Mouse (Mus musculus) liver, postnatal 0 days (tissue): ENCODE measurements around the gene Dynll2. TPM values are rescaled to one million over a fixed set of nuclear protein-coding genes. Genes with fewer than 3 reads are reported as not detected.
A peak's percentile ranks its signal among the peaks of the same experiment; 100 is the strongest.
"Not testable (repeated sequence)": the region's sequence is repeated elsewhere in the genome, so short reads cannot be mapped to it uniquely, and the experiment has no call there.

Experiments
- ATAC-seq: fragments of 200-750 bp; cut with Nextera tagmentation; 2 replicates; pipeline ENCODE4 v1.8.0; 2017; ENCODE audit warnings: mild to moderate bottlenecking, moderate library complexity
- DNase-seq: peaks from one replicate; pipeline ENCODE4 v3.0.0-alpha.2; 2016
- H3K27ac ChIP-seq: fragments of 300-500 bp; sonication (generic); 2 replicates; pipeline ENCODE4 v1.5.1; 2014; ENCODE audit warnings: antibody characterized with exemption, moderate library complexity, mild to moderate bottlenecking, low read depth
- H3K27me3 ChIP-seq: fragments of 300-500 bp; sonication (generic); 2 replicates; pipeline ENCODE4 v1.6.1; 2014; ENCODE audit warnings: low read length, control low read depth, mixed read lengths; ENCODE audit not compliant: insufficient read depth
- H3K36me3 ChIP-seq: fragments of 300-500 bp; sonication (generic); replicated peaks from 2 replicates; pipeline ENCODE4 v1.6.1; 2014; ENCODE audit warnings: mild to moderate bottlenecking, control low read depth, low read length, moderate library complexity, mixed read lengths; ENCODE audit not compliant: insufficient read depth
- H3K4me1 ChIP-seq: fragments of 300-500 bp; sonication (generic); 2 replicates; pipeline ENCODE4 v1.6.1; 2014; ENCODE audit warnings: antibody characterized with exemption, mild to moderate bottlenecking, control low read depth; ENCODE audit not compliant: insufficient read depth
- H3K4me2 ChIP-seq: fragments of 300-500 bp; sonication (generic); 2 replicates; pipeline ENCODE4 v1.6.1; 2014; ENCODE audit warnings: low read depth, mild to moderate bottlenecking, low read length, moderate library complexity, mixed read lengths
- H3K4me3 ChIP-seq: fragments of 300-500 bp; sonication (generic); 2 replicates; pipeline ENCODE4 v1.5.1; 2014; ENCODE audit warnings: low read depth, low read length
- H3K9ac ChIP-seq: fragments of 300-500 bp; sonication (generic); replicated peaks from 2 replicates; pipeline ENCODE4 v1.6.1; 2014; ENCODE audit warnings: mild to moderate bottlenecking, moderate library complexity
- H3K9me3 ChIP-seq: fragments of 300-500 bp; sonication (generic); 2 replicates; pipeline ENCODE4 v1.6.1; 2016; ENCODE audit warnings: mild to moderate bottlenecking, control low read depth, low read length, mixed read lengths
- CTCF ChIP-seq: sonication (generic); IDR thresholded peaks from 2 replicates; pipeline ENCODE4 v1.5.1; 2016; ENCODE audit warnings: antibody characterized with exemption, low read depth
- EP300 ChIP-seq: IDR thresholded peaks from 2 replicates; pipeline ENCODE4 v1.6.1; 2016; ENCODE audit warnings: antibody characterized with exemption, low read depth, mild to moderate bottlenecking
- WGBS: fragments of 180-500 bp; shearing (Covaris S2); extraction: QIAGEN DNeasy Blood & Tissue Kit; methylation state at CpG from one replicate; pipeline ENCODE4 v1.1.7; 2014; ENCODE audit not compliant: insufficient replicate concordance; 5-methylcytosine and 5-hydroxymethylcytosine counted together
- polyA plus RNA-seq: library from polyadenylated mRNA; unstranded; fragments of >200 nt; fragmentation: Nextera tagmentation; extraction: Ambion mirVana; gene quantifications from 2 replicates; pipeline ENCODE4 v1.2.1, GENCODE M21; 2015

Dynll2 gene
- polyA plus RNA-seq, 1 experiment from 2014 or later, result 10.5 TPM

- peak overlapping the region; percentile 100 for H3K4me2 ChIP-seq
- TF ChIP-seq EP300 (no peak), CTCF (no peak)
- peaks cover 26% of the 10 kb centered on the region for H3K4me1 ChIP-seq
- WGBS, result 73% methylated on average over 3 of the region's 3 CpGs
- H3K27me3 ChIP-seq, result no peaks in the 10 kb centered on the region
- no peak overlapping the region for H3K4me3 ChIP-seq
- no peak overlapping the region; the same call in 1 of the 2 replicates for H3K9ac ChIP-seq
- H3K9me3 ChIP-seq, result no peaks in the 10 kb centered on the region
- peak; percentile 15; the same call in 1 of the 2 replicates for ATAC-seq
- H3K36me3 ChIP-seq, result peaks cover 28% of the 10 kb centered on the region
- no peak for DNase-seq
- no peak overlapping the region for H3K27ac ChIP-seq
Observed at GRCm38 (mm10) chr11:87984571-87984970, 2.8 kb downstream of the Dynll2 start.

- no peak for TF ChIP-seq EP300
- no peak; the same call in 1 of the 2 replicates for TF ChIP-seq CTCF
- ATAC-seq (no peak), DNase-seq (no peak)
- Histone ChIP-seq H3K27ac (no peak overlapping the region), H3K4me1 (peaks cover 4% of the 10 kb centered on the region; the same call in 1 of the 2 replicates), H3K9ac (no peak overlapping the region), H3K4me3 (no peak overlapping the region), H3K9me3 (no peaks in the 10 kb centered on the region), H3K36me3 (peaks cover 41% of the 10 kb centered on the region), H3K27me3 (no peaks in the 10 kb centered on the region), H3K4me2 (no peak overlapping the region)
- 72% methylated on average over 4 of the region's 4 CpGs for WGBS
Observed at GRCm38 (mm10) chr11:87978905-87979304, 8.4 kb downstream of the Dynll2 start.

GRCm38 (mm10) chr11:87977021-87977420 is 10.3 kb downstream of the Dynll2 start:
- H3K4me1 ChIP-seq, H3K27ac ChIP-seq, H3K9me3 ChIP-seq, DNase-seq, H3K27me3 ChIP-seq, H3K4me3 ChIP-seq, H3K4me2 ChIP-seq, H3K9ac ChIP-seq, ATAC-seq: not testable (repeated sequence)
- H3K36me3 ChIP-seq, result peaks cover 34% of the 10 kb centered on the region
- WGBS, result 72% methylated on average over 8 of the region's 8 CpGs

- peaks cover 13% of the 10 kb centered on the region for H3K36me3 ChIP-seq
- DNase-seq (peak; percentile 53), ATAC-seq (peak; percentile 50; the same call in 1 of the 2 replicates)
- H3K4me1 ChIP-seq, result no peaks in the 10 kb centered on the region
- no peak overlapping the region for H3K4me3 ChIP-seq
- H3K4me2 ChIP-seq, result no peak overlapping the region
- TF ChIP-seq EP300 (no peak), CTCF (peak; percentile 82)
- H3K9me3 ChIP-seq, result no peaks in the 10 kb centered on the region
- H3K27me3 ChIP-seq, result no peaks in the 10 kb centered on the region
- H3K27ac ChIP-seq, result no peak overlapping the region
- WGBS, result 15% methylated on average over 11 of the region's 11 CpGs
- H3K9ac ChIP-seq, result no peak overlapping the region
Observed at GRCm38 (mm10) chr11:87974477-87975181, 12.7 kb downstream of the Dynll2 start.

- DNase-seq (no peak), ATAC-seq (no peak)
- Histone ChIP-seq H3K9me3 (no peaks in the 10 kb centered on the region), H3K4me1 (no peaks in the 10 kb centered on the region), H3K36me3 (peaks cover 7% of the 10 kb centered on the region), H3K27ac (no peak overlapping the region), H3K27me3 (no peaks in the 10 kb centered on the region), H3K9ac (no peak overlapping the region), H3K4me3 (no peak overlapping the region), H3K4me2 (no peak overlapping the region)
- TF ChIP-seq EP300, result no peak
- TF ChIP-seq CTCF, result peak; percentile 43
- 46% methylated on average over 10 of the region's 10 CpGs for WGBS
Observed at GRCm38 (mm10) chr11:87973559-87974305, 13.6 kb downstream of the Dynll2 start.

GRCm38 (mm10) chr11:87972829-87973228 is 14.5 kb downstream of the Dynll2 start:
- no peaks in the 10 kb centered on the region for H3K9me3 ChIP-seq
- WGBS, result 59% methylated on average over 6 of the region's 6 CpGs

More at GRCm38 (mm10) chr11:87972829-87973228, 14.5 kb downstream of the Dynll2 start:
- ATAC-seq (no peak), DNase-seq (no peak)
- Histone ChIP-seq H3K4me1 (no peaks in the 10 kb centered on the region), H3K27me3 (no peaks in the 10 kb centered on the region), H3K4me2 (no peak overlapping the region), H3K4me3 (no peak overlapping the region), H3K36me3 (peaks cover 3% of the 10 kb centered on the region), H3K9ac (no peak overlapping the region), H3K27ac (no peak overlapping the region)
- TF ChIP-seq CTCF (no peak), EP300 (no peak)
